Mouse (Mus musculus) erythroblast, adult 5-6 weeks (primary cell): Measurements from ENCODE around the gene Ptprg. TPM values are rescaled to one million over a fixed set of nuclear protein-coding genes. Genes with fewer than 3 reads are reported as not detected.

Experiments used
- ATAC-seq: replicated peaks from 2 replicates; pipeline ENCODE4 v1.8.0; 2016; ENCODE audit warnings: moderate number of reproducible peaks, mild to moderate bottlenecking, moderate TSS enrichment, inconsistent platforms; ENCODE audit not compliant: poor library complexity, low FRiP score, severe bottlenecking
- total RNA-seq, 2 experiments: library from RNA; stranded (forward) in 1 of 2; stranded (reverse) in 1 of 2; fragments of 150-400 nt in 1 of 2; fragments of 200-764, 138-1000 nt in 1 of 2; gene quantifications; 2 replicates each; pipeline versions ENCODE4 v1.2.3 to v1.2.4; 2015 to 2017; ENCODE audit warnings: low replicate concordance in 2 of 2

Gene Ptprg
- total RNA-seq, 2 experiments from 2014 or later, result not detected

GRCm38 (mm10) chr14:12152748-12153147 lies 599.4 kb downstream of the Ptprg start:
- no peak for ATAC-seq

DNA sequence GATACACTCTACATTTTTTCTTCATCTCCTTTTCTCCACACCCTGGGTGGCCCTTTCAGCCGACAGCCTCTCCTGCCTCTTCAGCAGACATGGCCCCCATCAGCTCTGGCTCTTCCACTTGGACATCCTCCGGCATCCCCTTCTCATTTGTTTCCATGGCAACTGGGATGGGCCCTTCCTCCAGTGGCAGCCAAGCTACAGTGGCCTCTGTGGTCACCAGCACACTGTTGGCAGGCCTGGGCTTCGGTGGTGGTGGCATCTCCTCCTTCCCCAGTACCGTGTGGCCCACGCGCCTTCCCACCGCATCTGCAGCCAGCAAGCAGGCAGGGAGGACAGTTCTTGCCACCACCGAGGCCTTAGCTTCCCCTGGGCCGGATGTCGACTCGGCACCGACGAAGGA lies 600.3 kb downstream of the Ptprg start:
- ATAC-seq, result no peak

DNA sequence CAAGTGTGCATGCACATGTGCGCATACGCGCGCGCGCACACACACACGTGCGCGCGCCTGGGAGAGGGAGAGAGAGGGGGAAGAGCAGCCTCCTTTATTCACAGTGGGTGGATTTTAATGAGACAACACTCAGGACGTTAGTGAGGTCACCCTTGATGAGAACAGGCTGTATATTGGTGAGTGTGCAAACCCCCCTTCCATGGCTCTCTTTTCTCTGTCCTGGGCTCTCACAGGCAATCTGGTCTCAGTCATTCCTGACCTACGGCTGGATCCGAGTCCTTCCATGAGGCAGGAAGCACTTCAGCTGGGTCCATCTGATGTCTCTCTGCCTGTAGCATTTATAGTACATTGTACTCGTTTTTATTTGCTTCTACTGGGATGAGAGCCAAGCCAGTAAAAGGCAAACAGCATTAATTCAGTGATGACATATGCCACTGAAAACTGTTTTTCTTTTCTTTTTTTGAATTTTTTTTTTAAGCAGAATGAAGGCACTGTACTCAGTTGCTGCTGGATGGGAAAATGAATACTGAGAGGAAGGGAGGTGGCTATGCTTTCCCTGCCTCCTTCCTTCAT lies 608.5 kb downstream of the Ptprg start:
- ATAC-seq, result no peak

DNA sequence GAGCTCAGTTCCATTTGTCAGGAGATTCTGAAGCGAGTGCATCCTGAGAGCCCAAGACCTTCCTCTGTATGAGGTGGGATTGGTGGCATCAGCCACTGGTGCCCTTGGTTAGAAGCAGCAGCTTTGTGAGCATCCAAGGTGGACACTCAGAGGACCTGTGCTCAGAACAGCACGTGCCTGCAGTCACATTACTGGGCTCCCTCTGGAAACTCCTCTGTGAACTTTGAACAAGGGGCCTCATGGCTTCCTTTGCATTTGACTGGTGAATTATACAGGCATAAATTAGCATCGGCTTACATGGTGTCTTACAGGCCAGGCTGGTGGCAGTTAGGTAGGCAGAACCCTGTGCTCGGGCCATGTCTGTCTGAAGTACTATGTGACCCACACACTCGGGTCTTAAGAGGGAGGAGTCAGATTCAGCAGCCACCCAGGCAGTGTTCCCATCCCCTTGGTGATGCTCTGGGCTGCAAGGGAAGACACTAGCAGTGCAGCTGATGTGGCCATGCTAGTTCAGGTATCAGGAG lies 609.1 kb downstream of the Ptprg start:
- no peak for ATAC-seq

DNA sequence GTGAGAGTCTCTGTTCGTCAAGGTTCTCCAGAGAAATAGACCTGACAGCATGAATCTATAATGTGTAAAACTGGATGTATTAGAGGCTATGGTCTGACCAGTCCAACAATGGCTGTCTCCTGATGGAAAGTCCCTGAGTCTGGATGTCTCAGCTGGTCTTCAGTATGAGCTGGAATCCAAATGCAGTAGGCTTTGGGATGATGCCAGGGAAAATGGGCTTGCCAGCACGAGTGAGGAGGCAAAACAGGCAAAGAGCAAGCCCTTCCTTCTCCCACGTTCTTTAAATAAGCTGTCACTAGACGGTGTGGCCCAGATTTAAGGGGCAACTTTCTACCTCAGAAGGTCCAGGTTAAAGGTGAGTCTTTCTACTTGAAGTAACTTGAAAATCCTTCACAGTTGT lies 609.9 kb downstream of the Ptprg start:
- ATAC-seq, result no peak

DNA sequence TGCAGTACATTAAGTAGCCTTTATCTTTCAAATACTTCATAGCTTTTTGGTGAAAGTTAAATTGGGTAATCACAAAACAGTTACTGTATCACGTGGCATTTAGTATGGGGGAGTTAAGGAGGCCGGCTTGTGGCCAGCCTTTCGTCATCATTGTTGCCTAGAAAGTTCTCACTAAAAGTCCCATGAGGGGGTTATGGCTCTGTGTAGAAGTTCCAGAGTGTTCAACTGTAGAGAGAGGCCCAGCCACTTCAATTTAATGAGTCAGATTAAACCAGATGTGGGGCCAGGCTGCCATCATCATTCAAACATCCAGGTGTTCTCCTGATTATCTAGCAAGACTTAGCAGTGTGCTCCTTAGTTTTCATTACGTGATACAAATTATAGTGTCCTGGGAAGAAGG lies 613.9 kb downstream of the Ptprg start:
- no peak for ATAC-seq

DNA sequence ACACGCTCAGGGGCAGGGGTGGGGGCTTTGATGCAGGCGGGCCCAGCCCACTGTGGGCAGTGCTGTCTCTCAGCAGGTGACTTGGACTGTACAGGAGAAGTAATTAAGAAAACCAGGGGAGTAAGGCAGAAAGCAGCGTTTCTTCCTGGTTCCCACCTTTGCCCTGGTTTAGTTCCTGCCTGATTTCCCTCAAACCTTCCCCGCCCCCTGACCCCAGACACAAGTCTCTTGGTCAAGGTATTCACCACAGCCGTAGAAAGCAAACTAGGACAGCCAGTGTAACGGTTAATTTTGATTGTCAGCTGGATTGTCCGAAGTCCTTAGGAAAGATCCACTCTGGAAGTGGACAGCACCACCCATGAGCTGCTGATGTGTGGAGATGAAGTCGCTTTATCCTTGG lies 614.3 kb downstream of the Ptprg start:
- no peak for ATAC-seq

GRCm38 (mm10) chr14:12177436-12177835 lies 624.1 kb downstream of the Ptprg start:
- ATAC-seq, result no peak

GRCm38 (mm10) chr14:12178645-12179044 lies 625.3 kb downstream of the Ptprg start:
- ATAC-seq, result no peak

GRCm38 (mm10) chr14:12180116-12180515 lies 626.8 kb downstream of the Ptprg start:
- no peak for ATAC-seq

- no peak for ATAC-seq
Observed at GRCm38 (mm10) chr14:12185040-12185439, 631.7 kb downstream of the Ptprg start.

DNA sequence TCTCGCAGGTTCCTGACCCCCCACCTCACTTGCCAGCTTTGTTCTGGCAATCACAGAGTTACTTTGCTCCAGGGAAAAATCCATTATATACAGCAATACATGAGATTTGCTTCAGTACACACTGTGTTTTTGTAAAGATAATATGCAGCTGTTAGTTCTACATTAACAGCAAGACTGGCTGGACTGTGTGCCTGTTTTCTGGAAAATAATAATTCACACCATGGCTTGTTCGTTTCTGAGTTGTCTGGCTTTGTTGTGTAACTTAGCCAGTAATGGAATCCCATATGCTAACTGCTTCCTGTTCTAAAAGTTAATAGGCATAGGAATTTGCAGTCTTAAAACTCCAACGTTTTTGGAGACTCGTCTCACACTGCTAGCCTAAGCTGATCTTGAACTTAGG lies 635.0 kb downstream of the Ptprg start:
- no peak for ATAC-seq

DNA sequence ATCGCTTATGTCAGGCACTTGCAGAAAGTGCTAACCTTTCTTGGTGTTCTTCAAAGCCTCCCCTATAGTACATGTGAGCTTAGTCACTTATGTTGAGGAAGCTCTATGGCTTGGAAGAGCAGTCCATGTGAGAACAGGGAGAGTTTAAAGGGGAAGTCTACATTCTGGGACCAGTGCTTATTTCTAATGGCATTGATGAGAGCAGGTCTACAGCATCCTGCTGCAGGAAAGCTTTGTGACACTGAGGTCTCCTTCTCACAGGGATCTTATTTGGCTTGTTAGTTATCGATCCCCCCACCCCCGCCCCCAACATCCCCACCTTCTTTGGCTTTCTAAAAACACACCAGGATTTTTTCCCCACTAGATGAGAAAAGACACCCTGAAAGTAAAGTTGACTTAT lies 635.9 kb downstream of the Ptprg start:
- no peak for ATAC-seq

GRCm38 (mm10) chr14:12189717-12190600 lies 636.6 kb downstream of the Ptprg start:
- no peak for ATAC-seq

GRCm38 (mm10) chr14:12191076-12191475 lies 637.7 kb downstream of the Ptprg start:
- ATAC-seq, result no peak

DNA sequence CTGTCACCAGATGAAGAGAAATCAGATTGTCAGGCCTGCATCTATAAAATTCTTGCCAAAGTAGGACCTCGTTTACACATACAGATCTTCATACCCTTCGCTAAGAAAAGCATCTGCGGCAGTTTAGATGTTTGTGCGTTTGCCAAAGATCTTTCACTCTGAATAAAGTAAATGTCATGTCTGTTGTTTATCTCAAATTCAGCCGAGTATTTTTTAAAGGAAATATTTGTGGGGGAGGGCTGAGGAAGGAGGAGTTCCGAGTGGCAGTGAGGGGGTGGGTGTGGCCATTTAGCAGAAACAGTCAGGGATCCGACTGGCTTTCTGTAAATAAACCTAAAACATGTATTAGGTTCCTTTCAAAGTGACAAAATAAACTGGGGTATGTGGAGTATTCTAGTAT lies 645.4 kb downstream of the Ptprg start:
- no peak for ATAC-seq

DNA sequence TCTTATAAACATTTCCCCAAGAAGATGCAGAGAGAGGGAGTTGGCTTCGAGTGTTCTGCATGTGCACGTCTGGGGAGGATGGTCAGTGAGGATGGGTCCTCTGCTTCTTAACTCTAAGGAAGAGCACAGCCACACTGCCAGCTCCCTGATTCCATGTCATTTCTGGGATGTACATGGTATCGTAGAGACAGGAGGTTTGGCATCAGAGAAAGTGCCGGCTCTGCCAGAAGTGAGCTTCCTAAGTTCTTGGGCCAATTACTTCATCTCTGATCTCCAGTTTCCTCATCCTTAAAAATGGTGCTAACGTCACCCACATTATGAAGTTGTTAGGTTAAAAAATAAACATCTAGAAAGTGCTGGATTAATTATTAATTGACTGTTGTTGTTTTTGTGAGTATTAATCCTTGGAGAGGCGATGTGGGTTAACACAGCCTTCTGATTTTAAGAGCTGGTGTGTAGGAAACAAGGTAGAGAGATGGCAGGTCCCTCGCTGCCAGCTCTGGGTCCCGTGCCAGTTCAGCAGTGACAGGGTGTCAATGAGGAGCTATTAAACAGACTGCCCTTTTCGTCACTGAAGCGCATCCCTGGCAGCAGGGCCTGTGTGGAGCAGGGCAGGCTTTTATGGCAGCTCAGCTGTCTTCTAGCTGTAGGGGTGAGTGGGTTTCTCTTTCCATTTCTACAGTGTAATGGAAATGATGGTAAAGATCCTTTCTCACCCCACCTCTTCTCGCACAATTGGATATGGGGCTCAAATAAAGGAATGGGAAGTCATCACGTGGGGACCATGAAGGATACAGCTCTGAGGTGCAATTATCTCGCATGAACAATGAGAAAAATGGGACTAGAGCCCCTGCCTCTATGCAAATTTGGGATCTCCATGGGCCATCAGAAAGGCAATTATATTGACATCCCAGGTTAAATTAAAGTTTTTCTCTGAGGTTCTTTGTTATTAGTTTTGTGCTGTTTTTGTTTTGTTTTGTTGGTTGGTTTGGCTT lies 646.9 kb downstream of the Ptprg start:
- ATAC-seq, result no peak

DNA sequence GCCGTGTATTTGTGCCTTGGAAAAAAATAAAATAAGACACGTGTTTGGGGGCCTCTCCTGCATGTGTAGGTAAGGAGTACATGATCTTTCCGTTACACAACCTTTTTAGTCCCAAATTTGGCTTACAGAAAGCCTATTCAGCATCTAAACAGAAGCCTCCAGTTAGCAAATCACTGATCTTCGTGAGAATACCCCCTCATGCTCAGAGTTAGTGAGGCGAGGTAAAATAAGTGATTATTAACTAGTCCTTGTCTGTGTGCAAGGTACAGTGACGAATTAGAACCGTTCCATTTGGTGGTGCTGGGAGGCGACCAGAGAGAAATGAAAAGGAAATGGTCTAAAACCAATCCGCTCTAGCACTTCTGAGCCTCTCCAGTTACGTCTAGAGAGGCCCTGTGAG lies 648.9 kb downstream of the Ptprg start:
- ATAC-seq, result no peak

DNA sequence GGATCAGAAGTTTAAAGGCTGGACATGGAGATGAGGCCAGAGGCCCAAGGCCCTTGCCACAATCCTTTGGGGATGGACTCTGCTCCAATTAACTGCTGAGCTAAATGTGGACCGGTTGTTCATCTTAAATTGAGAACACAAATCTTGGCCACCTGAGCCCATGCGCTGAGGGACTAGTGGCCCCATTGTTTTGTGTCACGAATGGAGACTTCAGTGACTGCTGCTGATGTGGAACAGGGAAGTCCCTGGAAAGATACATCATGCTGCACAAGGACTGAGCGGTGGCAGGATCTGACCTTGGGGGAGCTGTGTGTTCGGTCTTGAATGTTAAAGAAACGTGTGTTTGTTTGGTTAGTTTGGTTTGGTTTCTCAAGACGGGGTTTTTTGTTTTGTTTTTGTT lies 649.7 kb downstream of the Ptprg start:
- no peak for ATAC-seq

DNA sequence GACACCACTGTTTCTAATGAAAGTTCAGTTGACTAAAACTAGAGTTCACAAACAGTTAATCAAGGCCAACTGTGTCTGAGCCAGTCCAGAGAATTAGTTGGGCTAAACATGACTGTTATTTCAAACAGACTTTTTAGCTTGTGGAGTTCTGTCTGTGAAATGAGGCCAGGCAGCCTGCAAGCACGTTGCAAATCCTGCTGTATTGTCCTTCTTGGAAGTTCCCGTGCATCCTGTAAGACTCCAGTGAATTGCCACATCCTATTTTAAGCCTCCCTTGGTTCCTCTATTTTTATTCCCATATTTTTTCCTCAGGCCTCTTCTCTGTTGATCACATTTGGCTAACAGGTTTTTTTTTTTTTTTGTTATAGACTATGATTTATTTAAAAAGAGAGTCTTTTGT lies 652.8 kb downstream of the Ptprg start:
- ATAC-seq, result no peak
